Mouse (Mus musculus) stomach, postnatal 0 days (tissue): Measurements from ENCODE around the gene Por. TPM values are rescaled to one million over a fixed set of nuclear protein-coding genes. Genes with fewer than 3 reads are reported as not detected.

Experiments used
- ATAC-seq: fragments of 200-750 bp; cut with Nextera tagmentation; 2 replicates; pipeline ENCODE4 v1.8.0; 2017; ENCODE audit not compliant: low FRiP score, low TSS enrichment
- DNase-seq: peaks from one replicate; pipeline ENCODE4 v3.0.0-alpha.2; 2016; ENCODE audit warnings: low spot score
- H3K27ac ChIP-seq: fragments of 300-500 bp; sonication (generic); replicated peaks from 2 replicates; pipeline ENCODE4 v1.5.1; 2014; ENCODE audit warnings: mild to moderate bottlenecking, control low read depth
- H3K27me3 ChIP-seq: fragments of 300-500 bp; sonication (generic); 2 replicates; pipeline ENCODE4 v1.6.1; 2014; ENCODE audit warnings: low read length; ENCODE audit not compliant: control insufficient read depth, insufficient read depth
- H3K36me3 ChIP-seq: fragments of 300-500 bp; sonication (generic); 2 replicates; pipeline ENCODE4 v1.6.1; 2014; ENCODE audit warnings: low read length, mixed read lengths; ENCODE audit not compliant: control insufficient read depth, insufficient read depth
- H3K4me1 ChIP-seq: fragments of 300-500 bp; sonication (generic); replicated peaks from 2 replicates; pipeline ENCODE4 v1.6.1; 2014; ENCODE audit warnings: antibody characterized with exemption; ENCODE audit not compliant: control insufficient read depth, insufficient read depth
- H3K4me2 ChIP-seq: fragments of 300-500 bp; sonication (generic); replicated peaks from 2 replicates; pipeline ENCODE4 v1.6.1; 2014; ENCODE audit warnings: low read depth, mild to moderate bottlenecking, control low read depth, moderate library complexity
- H3K4me3 ChIP-seq: fragments of 300-500 bp; sonication (generic); 2 replicates; pipeline ENCODE4 v1.5.1; 2014; ENCODE audit warnings: low read depth, low read length, control low read depth
- H3K9ac ChIP-seq: fragments of 300-500 bp; sonication (generic); 2 replicates; pipeline ENCODE4 v1.6.1; 2014; ENCODE audit warnings: mild to moderate bottlenecking, low read length, control low read depth, mixed read lengths
- H3K9me3 ChIP-seq: fragments of 300-500 bp; sonication (generic); 2 replicates; pipeline ENCODE4 v1.6.1; 2016; ENCODE audit warnings: low read length; ENCODE audit not compliant: control insufficient read depth
- CTCF ChIP-seq: IDR thresholded peaks from 2 replicates; pipeline ENCODE4 v1.5.1; 2016; ENCODE audit warnings: antibody characterized with exemption, low read depth, mild to moderate bottlenecking, moderate library complexity
- EP300 ChIP-seq: optimal IDR thresholded peaks from 2 replicates; pipeline ENCODE3; 2016; ENCODE audit warnings: antibody characterized with exemption
- WGBS: fragments of 180-500 bp; shearing (Covaris S2); extraction: QIAGEN DNeasy Blood & Tissue Kit; methylation state at CpG from one replicate; pipeline ENCODE4 v1.1.7; 2014; 5-methylcytosine and 5-hydroxymethylcytosine counted together
- polyA plus RNA-seq: library from polyadenylated mRNA; unstranded; fragments of >200 nt; fragmentation: Nextera tagmentation; extraction: Ambion mirVana; gene quantifications from 2 replicates; pipeline ENCODE4 v1.2.1, GENCODE M21; 2015

Gene Por
- polyA plus RNA-seq: 174 and 177 TPM in 2 replicates

DNA sequence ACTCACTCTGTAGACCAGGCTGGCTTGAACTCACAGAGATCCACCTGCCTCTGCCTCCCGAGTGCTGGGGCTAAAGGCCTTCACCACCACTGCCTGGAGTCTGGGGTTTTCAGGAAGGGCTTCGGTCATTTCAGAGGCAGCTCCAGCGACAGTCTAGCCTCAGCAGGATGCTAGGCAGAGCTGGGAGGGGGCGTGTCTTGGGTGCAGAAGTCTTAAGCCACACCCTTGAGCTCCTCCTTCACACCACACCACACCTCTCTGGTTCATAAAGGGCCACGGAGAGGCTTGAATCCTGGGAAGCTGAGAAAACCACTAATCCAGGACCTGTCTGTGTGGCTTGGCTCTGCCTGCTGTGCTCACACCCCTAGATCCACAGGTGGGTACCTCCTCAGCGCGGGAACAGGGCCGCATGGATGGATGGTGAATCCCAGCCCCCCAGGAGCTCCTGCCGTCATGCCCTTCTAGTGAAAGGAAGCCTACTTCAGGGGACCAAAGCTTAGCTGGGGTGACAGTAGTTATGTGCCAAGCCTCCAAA lies at the start of gene Por:
TSS of gene Por (plus strand) at position 293 of the 535 bp plus-strand sequence.
- ATAC-seq (peak; percentile 86), DNase-seq (peak; percentile 77)
- no peaks in the 10 kb centered on the region for H3K4me1 ChIP-seq
- H3K36me3 ChIP-seq: no peaks in the 10 kb centered on the region
- H3K27ac ChIP-seq: peak within 1 kb of the TSS; percentile 63; the same call in 1 of the 2 replicates
- H3K27me3 ChIP-seq: no peaks in the 10 kb centered on the region
- H3K4me3 ChIP-seq: no peak within 1 kb of the TSS
- 26% methylated on average over 9 of the region's 9 CpGs for WGBS
- H3K9me3 ChIP-seq: no peaks in the 10 kb centered on the region
- peak within 1 kb of the TSS; percentile 9; the same call in 1 of the 2 replicates for H3K4me2 ChIP-seq
- TF ChIP-seq EP300 (no peak), CTCF (no peak)
- H3K9ac ChIP-seq: no peak within 1 kb of the TSS

DNA sequence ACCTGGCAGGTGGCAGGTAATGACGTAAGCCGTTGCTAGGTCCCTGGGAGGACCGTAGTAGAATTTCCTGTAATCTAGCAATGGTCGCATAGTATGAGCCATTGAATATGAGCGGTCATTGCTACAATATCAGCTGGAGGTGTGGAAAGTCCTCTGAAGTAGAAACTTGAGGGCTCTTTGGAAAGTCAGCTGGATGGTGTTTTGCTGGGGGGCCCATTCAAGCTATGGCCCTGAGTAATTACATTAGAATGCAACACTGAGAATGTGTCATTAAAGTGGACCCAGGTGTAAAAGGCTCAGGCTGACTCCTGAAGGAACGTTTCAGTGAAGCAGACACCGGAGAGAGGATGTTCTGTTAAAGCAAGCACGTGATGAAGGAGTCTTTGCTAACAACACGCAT lies 49.3 kb upstream of the Por start:
- Histone ChIP-seq H3K27me3 (no peaks in the 10 kb centered on the region), H3K4me1 (no peaks in the 10 kb centered on the region), H3K4me3 (no peak overlapping the region), H3K27ac (no peak overlapping the region), H3K9me3 (no peaks in the 10 kb centered on the region), H3K4me2 (no peak overlapping the region), H3K9ac (no peak overlapping the region), H3K36me3 (no peaks in the 10 kb centered on the region)
- DNase-seq: no peak
- ATAC-seq: no peak
- TF ChIP-seq CTCF: no peak
- TF ChIP-seq EP300: no peak
- WGBS: 83% methylated on average over 9 of the region's 9 CpGs

DNA sequence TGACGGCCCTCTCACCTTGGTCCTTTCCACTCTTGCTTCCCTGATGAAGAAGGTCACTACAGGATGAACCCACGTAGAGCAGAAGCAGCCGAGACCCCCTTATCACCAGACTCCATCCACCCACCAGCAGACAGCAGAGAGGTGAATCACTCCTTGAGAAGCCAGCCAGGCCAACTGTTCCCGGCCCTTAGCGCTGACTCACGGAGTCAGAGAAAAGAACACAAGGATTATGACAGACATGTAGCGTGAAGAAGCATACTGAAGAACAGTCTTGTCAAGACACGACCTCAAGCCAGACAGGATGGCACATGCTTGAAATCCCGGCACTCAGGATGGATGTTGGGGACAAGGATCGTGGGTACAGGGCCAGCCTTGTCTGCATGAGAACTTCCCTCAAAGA lies 48.1 kb upstream of the Por start:
- WGBS: 66% methylated on average over 10 of the region's 10 CpGs
- no peaks in the 10 kb centered on the region for H3K36me3 ChIP-seq
- no peak overlapping the region for H3K27ac ChIP-seq
- H3K9ac ChIP-seq: no peak overlapping the region
- TF ChIP-seq CTCF: no peak
- no peak for TF ChIP-seq EP300
- no peak for DNase-seq
- peak; percentile 32; the same call in 1 of the 2 replicates for ATAC-seq
- no peaks in the 10 kb centered on the region for H3K27me3 ChIP-seq
- H3K4me1 ChIP-seq: no peaks in the 10 kb centered on the region
- no peak overlapping the region for H3K4me2 ChIP-seq
- H3K4me3 ChIP-seq: no peak overlapping the region
- no peaks in the 10 kb centered on the region for H3K9me3 ChIP-seq

DNA sequence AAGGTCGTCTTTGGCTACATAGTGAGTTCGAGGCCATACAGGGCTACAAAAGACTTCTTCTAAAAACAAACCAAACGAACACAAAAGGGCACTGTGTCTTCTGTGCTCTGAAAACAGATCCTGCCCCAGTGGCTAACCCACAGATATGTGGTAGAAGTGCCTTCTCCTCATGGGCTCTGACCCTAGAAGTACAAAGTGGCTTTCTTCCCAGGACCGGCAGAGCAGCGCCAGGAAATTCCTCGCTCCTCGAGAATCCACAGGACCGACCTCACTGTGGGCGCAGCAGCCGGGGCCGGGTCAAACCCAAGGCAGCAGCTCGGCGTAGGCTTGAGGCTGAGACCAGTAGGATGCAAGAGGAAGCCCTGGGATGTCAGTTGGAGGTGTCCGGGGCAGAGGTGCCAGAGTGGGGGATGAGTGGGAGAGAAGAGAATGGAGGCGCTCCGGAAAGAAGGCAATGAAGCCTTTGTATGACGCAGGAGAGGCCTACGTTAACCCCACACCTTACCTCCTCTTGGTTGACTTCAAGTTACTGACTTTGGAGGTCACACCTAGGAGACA lies 46.7 kb upstream of the Por start:
- DNase-seq (peak; percentile 19), ATAC-seq (peak; percentile 61)
- H3K27me3 ChIP-seq: no peaks in the 10 kb centered on the region
- no peaks in the 10 kb centered on the region for H3K9me3 ChIP-seq
- WGBS: 70% methylated on average over 18 of the region's 18 CpGs
- peak overlapping the region; percentile 58 for H3K27ac ChIP-seq
- no peak overlapping the region for H3K4me2 ChIP-seq
- H3K9ac ChIP-seq: no peak overlapping the region
- H3K4me1 ChIP-seq: no peaks in the 10 kb centered on the region
- TF ChIP-seq EP300: no peak
- H3K4me3 ChIP-seq: no peak overlapping the region
- H3K36me3 ChIP-seq: no peaks in the 10 kb centered on the region

DNA sequence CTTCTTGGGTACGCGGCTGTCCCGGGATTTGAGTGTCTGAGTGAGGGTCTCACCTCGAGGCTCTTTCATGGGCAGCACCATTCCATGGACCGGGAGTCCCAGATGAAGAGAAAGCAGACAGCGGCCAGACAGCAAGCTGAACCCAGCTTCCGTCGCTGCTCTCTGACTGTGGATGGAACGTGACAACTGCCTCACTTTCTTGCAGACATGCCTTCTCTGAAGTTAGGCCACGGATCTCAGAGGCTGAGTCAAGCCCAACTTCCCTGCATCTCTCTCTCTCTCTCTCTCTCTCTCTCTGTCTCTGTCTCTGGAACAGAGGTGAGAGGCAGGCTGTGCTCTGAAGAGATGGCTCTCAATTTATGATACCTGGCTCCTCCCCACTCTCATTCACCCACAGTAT lies 40.9 kb upstream of the Por start:
- Histone ChIP-seq H3K27ac (no peak overlapping the region; the same call in 1 of the 2 replicates), H3K4me2 (no peak overlapping the region), H3K4me3 (no peak overlapping the region), H3K9ac (no peak overlapping the region), H3K27me3 (no peaks in the 10 kb centered on the region), H3K4me1 (0 out of 2 replicates have a peak, but pooled peaks cover 5% of the 10 kb centered on the region), H3K36me3 (no peaks in the 10 kb centered on the region), H3K9me3 (no peaks in the 10 kb centered on the region)
- TF ChIP-seq EP300: no peak
- no peak for TF ChIP-seq CTCF
- whole genome bisulfite sequencing: 41% methylated on average over 10 of the region's 10 CpGs
- DNase-seq: no peak
- ATAC-seq: no peak

DNA sequence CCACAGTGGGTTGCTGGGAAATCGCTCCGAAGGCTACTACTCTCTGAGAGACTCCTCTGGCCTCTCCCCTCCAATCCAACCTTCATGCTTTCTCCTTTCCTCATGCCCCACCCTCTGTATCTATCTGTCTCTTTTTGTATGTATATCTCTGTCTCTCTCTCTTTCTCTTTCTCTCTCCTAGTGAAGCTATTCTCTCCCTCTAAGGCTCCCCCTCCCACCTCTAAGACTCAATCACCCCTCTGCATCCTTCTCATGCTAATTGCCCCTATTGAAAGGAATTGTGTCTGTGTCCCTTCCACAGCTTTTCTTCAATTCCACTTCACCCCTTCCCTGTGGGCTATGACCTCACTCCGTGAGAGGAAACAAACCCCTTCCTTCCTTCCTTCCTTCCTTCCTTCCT lies 40.4 kb upstream of the Por start:
- H3K27ac ChIP-seq: no peak overlapping the region; the same call in 1 of the 2 replicates
- WGBS: 81% methylated on average over 3 of the region's 3 CpGs
- ATAC-seq: no peak

More for the DNA sequence above, 40.4 kb upstream of the Por start:
- Histone ChIP-seq H3K27me3 (no peaks in the 10 kb centered on the region), H3K4me2 (no peak overlapping the region), H3K9ac (no peak overlapping the region), H3K36me3 (no peaks in the 10 kb centered on the region), H3K4me1 (0 out of 2 replicates have a peak, but pooled peaks cover 5% of the 10 kb centered on the region), H3K4me3 (no peak overlapping the region), H3K9me3 (no peaks in the 10 kb centered on the region)
- no peak for DNase-seq
- TF ChIP-seq EP300 (no peak), CTCF (no peak)
